Mouse (Mus musculus) gastrocnemius, adult 18-20 months (tissue): ENCODE measurements around the gene Ddx46. TPM values are rescaled to one million over a fixed set of nuclear protein-coding genes. Genes with fewer than 3 reads are reported as not detected.
A peak's percentile ranks its signal among the peaks of the same experiment; 100 is the strongest.
"Not testable (repeated sequence)": the region's sequence is repeated elsewhere in the genome, so short reads cannot be mapped to it uniquely, and the experiment has no call there.

ENCODE experiments used
- DNase-seq: peaks from one replicate; pipeline ENCODE4 v3.0.0; 2021; ENCODE audit warnings: low spot score
- long read RNA-seq, 2 experiments: library from polyadenylated mRNA; stranded (forward); transcript quantifications; one replicate each; pipeline ENCODE4 v2.0.0; 2021
- total RNA-seq, 2 experiments: library from RNA; stranded (reverse); gene quantifications; 2 replicates each; pipeline ENCODE4 v1.2.3; 2021

The Ddx46 gene
- 10 to 100 TPM; 23.1 to 23.7 TPM for total RNA-seq
- long read RNA-seq, experiment 1, full-length matches to known transcripts: 24 of 33 reads
- long read RNA-seq, experiment 1, partial matches to known transcripts: 3 of 33 reads
- long read RNA-seq, experiment 1, other reads (novel, unspliced or antisense): 6 of 33 reads
- long read RNA-seq, experiment 2, full-length matches to known transcripts: 16 of 25 reads
- long read RNA-seq, experiment 2, partial matches to known transcripts: 4 of 25 reads
- long read RNA-seq, experiment 2, other reads (novel, unspliced or antisense): 5 of 25 reads

DNA sequence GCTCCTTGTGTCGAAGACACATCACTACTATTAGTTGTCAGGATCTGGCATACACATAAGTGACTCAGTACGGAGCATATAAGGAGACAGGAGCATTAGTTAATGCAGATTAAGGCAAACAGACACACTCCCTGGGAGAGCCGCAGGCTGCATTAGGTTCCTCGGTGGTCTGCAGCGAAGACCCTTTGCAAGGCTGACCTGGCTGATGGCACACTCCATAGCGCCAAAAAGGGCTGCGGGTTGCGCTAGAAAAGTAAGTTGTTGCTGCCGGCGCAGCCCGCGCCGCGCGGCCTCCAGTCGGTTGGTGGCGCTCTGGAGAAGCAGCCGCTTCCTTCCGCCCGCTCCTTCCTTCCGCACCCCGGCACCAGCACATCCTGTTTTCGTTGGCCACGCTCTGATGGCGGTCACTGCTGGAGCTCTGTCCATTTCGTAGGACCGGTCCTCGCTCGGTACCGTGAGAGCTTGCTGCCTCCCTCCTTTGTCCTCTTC is at the start of gene Ddx46:
TSS of gene Ddx46 (plus strand) at position 389 of the 489 bp plus-strand sequence.
- peak; percentile 87 for DNase-seq

DNA sequence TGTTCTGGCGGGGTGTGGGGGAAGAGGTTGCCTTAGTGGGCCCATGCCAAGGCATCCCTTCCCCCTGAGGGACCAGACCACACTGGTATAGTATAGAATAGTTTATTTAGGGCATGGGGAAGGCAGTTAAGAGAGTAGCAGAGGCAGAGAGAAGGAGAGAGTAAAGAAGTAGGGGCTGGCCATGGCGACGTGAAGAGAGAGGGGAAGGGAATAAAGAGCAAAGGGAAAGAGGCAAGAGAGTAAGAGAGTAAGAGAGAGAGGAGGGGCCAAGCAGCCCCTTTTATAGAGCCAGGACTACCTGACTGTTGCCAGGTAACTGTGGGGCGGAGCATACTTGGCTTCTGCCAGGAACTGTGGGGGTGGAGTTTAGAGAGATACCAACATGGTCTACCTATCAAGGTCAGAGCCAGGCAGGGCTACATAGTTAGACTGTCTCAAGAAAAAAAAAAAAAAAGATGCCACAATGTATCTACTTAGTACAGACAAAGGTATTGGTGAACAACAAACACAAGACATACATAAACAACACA is 42.8 kb upstream of the Ddx46 start:
- DNase-seq: no peak

DNA sequence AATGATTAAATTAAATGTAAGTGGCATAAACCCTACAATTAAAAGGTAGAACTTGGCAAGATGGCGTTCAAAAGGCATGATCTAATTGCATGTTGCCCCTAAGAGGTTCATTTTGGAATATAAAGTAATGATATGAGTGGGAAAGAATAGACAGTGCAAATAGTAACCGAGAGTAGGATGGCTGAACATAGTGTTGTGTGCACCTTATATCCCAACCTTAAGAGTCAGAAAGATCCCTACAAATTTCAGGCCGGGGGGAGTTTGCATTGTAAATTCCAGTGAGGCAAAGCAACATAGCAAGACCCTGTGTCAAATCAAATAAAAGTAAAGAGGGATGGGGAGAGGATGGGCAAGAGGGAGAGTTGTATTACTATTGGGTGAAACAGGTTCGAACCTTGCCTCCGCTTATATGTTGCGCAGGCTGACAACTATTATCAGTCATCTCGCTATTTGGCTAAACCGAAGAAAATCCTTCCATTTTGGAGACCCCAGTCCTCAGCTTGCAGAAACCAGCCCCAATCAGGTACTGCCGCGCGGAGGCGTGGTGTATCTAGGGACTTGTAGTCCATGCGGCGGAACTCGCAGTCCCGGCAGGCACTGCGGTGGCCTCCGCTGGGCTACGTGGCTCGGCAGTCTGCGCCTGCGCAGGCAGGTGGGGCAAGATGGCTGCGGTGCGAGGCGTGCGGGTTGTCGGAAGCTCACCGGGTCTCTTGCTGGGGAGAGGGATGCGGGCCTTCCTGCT is 42.1 kb upstream of the Ddx46 start:
- DNase-seq: peak; percentile 96

DNA sequence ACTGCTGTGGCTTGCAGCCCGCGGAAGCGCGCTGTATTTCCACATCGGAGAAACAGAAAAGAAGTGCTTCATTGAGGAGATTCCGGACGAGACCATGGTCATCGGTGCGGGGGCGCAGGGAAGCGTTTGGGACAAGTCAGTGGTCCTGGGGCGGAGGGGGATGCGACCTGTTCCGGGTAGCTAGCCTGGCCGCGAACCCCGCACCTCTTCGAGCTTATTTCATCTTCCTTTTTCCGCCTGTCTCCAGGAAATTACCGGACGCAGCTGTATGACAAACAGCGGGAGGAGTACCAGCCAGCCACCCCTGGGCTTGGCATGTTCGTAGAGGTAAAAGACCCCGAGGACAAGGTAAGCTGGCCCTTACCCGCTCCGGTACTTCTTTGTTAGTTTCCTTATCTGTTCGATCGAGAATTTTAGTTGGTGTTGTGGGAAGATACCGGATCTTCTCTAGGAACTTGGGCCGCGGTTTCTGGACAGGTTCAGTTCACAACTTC is 41.5 kb upstream of the Ddx46 start:
- DNase-seq: no peak

DNA sequence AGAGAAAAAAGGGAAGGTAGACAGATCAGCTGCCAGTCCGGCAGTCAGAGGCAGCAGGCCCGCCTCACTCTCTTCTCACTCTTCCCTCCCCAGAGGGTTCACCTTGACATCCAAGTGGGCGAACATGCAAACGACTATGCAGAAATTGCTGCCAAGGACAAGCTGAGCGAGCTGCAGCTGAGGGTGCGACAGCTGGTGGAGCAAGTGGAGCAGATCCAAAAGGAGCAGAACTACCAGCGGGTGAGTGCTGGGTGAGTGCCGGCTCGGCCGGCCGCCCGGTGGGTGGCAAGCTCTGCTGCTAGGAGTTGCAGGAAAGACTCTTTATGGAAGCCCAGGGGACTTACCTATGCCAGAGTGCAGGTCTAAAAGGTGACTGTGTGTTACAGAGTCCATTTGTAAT is 39.5 kb upstream of the Ddx46 start:
- peak; percentile 68 for DNase-seq

DNA sequence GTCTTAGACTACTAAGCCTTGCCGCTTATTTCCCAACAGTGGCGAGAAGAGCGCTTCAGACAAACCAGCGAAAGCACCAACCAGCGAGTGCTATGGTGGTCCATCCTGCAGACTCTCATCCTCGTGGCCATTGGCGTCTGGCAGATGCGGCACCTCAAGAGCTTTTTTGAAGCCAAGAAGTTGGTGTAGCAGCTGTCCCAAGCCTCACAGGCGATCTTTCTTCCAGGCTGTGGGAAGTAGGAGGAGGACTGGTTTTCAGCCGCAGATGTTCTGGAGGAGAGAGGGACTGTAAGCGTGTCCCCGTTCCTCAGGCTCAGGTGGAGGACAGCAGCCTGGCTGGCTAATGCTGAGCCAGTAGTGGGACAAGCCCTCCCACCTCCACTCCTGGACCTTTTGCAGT is 38.0 kb upstream of the Ddx46 start:
- no peak for DNase-seq

DNA sequence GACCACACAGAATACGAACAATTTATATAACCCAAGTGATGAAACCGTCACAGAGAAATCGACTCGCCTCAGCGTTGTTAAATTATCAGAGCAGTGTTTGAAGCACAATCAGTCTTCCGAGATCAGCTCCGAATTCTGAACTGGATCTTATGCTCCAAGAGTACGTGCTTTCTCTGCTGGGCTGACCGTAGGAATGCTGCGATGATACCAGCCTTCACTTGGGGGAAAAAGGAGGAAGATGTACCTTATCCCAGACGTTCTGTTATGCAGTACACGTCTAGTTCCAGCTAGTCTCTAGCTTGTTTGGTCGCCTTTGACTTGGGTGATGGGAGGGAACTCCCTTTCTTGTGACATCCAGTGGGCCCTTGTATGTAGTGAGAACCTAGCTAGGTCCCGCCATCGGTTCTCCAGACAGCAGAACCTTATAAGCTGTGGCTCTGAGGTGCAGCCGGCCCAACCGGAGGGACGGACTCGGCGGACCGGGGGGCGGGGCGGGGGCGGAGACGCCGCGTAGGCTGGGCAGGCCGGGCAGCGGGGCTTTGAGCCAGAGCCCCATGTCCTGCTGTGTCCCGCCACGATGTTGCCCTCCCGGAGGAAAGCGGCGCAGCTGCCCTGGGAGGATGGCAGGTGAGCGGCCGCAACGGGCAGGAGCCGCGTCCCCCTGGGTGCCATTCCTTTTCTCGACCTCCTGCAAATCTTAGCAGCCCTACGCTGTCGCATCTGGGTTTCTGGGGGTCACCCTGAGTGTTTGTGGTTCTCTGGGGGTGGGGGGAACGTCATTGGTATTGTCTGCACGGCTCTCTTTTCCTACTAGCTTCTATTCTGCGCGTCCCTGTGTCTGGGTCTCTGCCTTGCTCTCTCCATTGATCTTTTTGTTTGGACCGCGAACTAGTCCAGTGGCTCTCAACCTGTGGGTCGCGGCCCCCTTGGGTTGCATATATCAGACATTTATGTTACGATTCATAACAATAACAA is 35.0 kb upstream of the Ddx46 start, which contains the start of gene B4galt7:
TSS of gene B4galt7 (plus strand) at position 331 of the 975 bp plus-strand sequence.
- peak; percentile 87 for DNase-seq

DNA sequence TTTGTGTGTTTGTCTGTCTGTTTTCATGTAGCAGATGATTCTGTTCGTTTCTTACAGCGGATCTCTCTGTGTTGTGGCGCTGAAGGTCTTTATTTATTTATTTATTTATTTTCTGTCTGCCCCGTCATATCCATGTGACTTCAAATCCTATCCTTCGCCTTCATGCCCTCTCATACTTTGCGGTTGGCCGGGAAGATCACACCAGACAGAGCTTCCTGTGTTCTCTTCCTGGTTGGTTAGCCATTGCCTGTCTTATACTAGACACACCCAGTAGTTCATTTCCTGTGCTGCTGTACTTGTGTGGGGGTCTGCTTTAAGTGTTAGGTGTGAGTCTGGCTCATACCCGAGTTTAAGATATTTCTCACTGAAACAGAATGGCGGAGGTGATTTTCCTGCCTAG is 34.2 kb upstream of the Ddx46 start:
- DNase-seq: no peak

DNA sequence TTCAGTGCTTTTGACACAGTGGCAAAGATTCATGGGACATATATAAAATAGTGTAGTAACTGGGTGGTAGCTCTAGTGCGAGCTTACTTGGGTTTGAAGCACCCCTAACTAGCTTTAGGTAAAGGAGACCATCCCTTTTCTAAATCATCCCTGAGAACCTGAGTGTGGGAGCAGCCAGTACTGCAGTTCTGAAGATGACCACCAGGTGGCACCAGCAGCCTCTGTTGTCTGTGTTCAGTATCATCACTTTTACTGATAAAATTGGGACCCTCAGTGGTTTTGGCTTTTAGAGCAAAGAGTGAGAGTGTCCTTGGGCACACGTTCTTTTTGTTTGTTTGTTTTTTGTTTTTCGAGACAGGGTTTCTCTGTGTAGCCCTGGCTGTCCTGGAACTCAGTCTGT is 33.2 kb upstream of the Ddx46 start:
- peak; percentile 80 for DNase-seq

DNA sequence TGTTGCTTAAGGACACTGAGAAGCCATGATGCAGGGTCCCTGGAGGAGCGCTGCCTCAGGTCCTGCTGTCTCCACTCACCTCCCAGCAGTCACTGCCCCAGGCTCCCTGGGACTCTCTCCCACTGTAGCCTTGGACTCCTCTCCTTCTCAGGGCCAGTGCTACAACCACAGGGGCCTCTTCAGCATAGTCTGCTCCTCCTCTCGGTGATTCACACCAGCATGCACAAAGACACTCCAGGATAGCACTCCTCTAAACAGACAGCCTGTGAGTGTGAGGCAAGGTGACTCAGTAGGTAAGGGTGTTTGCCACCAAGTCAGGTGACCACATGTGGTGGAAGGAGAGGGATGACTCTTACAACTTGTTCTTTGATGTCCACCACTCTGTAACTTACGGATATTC is 30.2 kb upstream of the Ddx46 start:
- no peak for DNase-seq

DNA sequence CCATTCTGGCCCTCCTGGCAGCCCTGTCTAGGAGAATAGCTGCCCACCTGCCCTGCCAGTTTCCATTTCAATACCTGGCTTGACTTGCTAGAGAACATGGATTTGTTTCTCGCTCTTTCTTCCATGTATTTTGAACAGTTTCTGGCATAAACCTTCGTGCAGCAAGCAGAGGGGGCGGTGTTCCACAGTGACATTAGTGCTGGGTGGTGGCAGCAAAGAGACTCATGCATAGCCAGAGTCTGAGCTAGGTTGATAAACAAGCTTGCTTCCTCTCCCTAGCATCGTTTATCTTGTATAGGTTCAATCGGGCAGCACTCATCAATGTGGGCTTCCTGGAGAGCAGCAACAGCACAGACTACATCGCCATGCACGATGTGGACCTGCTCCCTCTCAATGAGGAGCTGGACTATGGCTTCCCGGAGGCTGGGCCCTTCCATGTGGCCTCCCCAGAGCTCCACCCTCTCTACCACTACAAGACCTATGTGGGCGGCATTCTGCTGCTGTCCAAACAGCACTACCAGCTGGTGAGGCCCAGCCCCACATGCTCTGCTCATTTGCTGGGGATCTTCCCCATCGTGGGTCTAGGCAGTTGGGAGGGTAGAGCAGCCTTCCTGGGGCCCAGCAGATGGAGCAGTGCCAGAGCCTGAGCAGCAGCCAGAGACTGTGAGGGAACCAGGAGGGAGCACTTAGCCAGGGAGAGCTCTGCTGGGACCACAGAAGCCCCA is 27.8 kb upstream of the Ddx46 start:
- no peak for DNase-seq

DNA sequence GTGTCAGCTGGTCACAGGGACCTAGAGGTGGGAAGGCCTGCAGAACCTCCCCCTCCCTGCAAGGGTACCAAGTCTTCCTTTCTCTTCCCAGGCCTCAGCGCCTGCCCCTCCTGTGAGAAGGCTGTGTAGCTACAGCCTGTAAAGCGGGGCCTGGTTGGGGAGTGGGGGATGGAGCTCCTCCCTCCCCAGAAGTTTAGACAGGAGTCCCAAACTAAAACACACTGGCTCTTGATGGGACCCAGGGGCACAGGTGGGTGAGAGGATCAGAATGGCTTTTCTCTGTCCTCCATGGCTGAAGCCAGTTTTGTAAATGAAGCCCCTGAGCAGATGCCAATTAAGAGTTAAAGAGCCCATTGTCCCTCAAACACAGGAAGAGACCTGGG is 27.2 kb upstream of the Ddx46 start:
- no peak for DNase-seq

DNA sequence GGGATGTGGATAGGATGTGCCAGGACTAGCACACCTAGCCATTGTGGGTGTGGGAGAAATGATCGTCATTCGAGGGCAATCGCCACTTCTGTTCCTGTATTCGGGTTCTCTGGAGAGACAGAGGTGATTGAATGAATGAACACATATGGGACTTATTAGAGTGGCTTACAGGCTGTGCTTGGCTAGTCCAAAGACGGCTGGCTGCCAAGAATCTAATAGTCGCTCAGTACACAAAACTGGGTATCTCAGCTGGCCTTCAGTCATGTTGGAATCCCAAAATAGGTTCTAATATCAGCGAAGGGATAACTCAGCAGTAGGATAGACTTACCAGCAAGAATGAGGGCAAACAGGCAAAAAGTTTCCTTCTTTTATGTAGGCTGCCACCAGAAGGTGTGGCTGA is 22.8 kb upstream of the Ddx46 start:
- DNase-seq: no peak

DNA sequence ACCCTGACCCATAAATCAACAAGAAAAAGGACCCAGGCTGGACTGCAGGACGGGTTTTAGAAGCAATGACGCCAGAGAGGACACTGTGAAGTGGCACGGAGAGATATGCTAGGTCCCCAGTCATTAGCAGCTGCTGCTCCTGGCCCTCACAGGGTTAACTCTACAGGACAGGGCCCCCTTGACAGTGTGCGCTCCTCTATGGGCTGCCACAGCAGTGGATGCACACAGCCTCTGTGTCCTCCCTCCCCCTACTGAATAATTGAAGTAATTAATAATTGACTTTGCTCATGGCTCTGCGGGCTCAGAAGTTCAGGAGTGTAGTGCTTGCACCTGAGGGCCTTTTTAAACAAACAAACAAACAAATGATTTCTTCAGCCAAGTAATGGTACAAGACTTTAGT is 21.4 kb upstream of the Ddx46 start:
- no peak for DNase-seq

DNA sequence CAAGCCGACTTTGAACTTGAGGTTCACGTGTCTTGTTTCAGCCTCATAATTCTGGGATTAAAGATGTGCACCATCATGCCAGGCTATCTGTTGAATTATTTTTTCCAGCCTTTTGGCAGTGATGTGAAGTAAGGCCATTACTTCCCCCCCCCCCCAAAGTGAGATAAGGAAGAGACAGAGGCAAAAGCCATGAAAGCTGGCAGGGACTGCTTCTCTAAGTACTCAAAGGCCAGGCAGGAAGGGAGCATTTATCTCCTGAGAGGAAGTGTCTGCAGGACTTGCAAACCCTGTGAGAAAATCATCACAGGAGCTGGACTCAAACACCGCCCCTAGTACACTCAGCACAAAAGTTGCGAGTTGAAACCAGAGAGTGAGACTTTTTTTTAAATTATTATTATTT is 15.5 kb upstream of the Ddx46 start:
- DNase-seq: no peak

DNA sequence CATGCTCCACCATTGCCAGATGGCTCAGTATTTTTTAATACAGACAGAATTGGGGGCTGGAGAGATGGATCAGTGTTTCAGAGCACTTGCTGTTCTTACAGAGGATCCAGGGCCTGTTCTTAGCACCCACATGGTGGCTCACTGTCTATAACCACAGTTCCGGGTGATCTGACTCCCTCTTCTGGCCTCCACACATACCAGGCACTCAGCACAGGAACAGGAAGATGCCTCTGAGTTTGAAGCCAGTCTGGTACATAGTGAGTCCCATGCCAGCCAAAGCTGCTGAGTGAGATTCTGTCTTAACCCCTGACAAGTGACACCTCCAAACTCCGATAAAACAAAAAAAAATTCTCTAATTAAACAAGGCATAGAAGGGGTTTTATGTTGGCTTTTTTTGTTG is 14.6 kb upstream of the Ddx46 start:
- DNase-seq: no peak

DNA sequence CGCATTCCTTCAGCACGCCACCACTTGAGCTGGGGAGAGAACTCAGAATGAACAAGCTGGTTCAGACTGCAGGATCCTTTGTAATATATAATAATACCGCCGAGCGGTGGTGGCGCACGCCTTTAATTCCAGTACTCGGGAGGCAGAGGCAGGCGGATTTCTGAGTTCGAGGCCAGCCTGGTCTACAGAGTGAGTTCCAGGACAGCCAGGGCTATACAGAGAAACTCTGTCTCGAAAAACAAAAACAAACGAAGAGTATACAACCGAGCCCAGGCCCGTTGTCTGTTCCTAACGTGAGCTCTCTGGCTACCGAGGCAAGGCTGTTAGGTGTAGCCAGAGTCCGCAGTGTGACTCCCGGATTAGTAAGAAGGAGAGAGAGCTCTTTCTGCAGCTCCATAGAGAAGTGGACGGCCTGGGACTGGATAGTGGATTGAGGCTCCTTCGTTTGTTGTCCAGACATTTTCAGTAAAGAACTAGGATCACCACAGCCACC is 12.6 kb upstream of the Ddx46 start:
- not testable (repeated sequence) for DNase-seq

DNA sequence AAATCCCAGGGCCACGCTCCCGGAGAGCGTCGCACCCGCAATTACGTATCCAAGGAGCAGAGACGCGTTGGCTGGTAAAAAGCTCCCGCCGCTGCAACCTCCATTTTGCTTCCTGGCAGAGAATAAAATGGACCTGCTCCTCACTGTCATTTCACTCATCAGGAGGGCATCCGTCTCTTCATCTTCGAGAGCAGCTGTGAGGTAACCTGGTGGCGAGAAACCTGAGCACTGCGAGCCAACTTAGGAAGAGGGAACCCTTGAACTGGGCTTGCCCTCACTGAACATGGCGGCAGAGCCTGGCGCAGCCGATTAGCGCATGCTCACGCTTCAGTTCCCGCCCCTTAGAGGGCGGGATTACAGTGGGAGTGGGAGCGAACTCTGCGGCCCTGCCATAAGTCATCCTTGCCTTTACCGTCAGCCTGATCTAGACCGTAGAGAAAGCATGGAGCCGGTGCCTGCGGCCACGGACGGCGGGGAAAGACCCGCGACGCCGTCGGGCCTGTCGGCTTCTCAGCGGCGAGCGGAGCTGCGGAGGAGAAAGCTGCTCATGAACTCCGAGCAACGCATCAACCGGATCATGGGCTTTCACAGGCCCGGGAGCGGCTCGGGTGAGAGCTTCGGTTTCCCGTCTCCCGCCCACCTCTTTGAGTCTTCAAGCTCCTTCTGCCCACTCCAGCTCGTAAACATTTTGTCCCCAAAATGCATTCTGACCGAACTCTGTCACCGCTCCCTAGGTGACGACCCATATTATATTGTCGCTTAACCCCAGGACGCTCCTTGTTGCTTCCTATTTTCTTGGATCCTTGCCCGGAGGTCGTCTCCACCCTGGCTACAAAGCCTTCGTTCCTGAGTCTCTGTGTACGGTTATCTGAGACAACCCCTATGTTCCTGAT is 11.9 kb upstream of the Ddx46 start, which contains the start of gene Caml:
TSS of gene Caml (plus strand) at position 357 of the 893 bp plus-strand sequence.
- peak; percentile 91 for DNase-seq

DNA sequence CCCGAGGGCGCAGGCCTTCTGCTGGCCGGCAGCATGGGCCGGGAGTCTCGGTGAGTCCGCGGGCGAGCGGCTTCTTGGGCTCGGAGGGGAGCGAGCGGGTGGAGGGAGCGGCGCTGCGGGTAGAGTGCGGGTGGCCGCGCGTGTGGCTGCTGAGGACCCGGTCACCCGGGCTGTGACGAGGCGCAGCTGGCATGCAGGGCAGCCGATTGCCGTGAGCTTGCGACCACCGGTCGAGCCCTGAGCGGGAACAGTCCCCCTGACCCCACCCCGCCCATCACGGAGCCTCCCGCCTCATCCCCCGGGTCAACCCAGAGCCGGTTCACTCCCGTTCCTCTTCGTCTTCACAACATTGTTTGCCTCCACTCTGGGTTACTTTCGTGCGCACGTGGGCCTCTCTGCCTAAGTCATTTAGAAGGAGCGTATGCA is 332 bp downstream of the Ddx46 start:
- DNase-seq: no peak
